Mouse (Mus musculus): ENCODE results near the gene Milr1. TPM values are rescaled to one million over a fixed set of nuclear protein-coding genes. Genes with fewer than 3 reads are reported as not detected.

Milr1 gene
- polyA plus RNA-seq, 1 experiment from 2014 or later, result 2.3 TPM

DNA sequence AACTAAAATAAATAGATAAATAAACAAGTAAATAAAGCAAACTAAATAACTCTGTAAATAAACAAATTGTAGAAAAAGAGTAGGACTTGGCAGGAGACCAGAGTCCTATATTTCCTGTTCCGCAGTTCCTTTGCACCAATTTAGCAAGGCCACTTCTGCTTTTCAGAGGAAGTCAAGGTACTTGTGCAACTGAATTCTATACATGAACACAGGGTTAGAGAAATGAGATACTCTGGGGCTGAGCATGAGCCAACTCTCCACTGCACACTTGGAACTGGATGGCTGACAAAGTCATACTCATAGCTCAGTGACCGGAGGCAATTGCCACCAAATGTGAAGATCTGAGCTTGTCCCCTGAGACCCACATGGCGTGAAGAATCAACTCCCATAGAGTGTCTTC is 8.0 kb downstream of the Milr1 start:
- 91% methylated on average over 3 of the region's 3 CpGs for WGBS
- H3K4me3 ChIP-seq, result no peak overlapping the region
- H3K36me3 ChIP-seq, result no peaks in the 10 kb centered on the region
- no peak overlapping the region for H3K4me2 ChIP-seq
- ATAC-seq (ENCODE audit: insufficient number of reproducible peaks, low FRiP score, low TSS enrichment, low read depth), result no peak
- H3K9me3 ChIP-seq, result no peaks in the 10 kb centered on the region
- H3K4me1 ChIP-seq, result peaks cover 8% of the 10 kb centered on the region
- no peak overlapping the region for H3K9ac ChIP-seq
- H3K27me3 ChIP-seq, result no peaks in the 10 kb centered on the region
- H3K27ac ChIP-seq, result no peak overlapping the region

DNA sequence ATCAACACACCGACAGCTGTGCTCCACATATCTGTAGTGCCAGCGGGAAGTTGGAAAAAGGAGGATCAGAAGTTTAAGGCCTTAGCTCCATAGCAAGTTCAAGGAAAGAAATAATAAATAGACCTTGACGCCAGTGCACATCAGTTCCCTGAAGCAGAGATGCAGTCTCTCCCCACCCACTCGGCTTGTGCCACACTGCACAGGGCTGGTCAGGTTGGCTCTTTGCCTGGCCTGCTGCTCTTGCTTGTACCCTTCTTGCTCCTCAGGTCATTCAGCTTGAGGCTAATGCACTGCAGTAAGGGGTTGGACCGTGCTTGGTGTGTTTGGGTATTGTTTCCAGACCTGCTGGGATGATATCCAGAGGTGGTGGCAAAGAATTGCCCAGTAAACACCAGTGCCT is 9.5 kb downstream of the Milr1 start:
- Histone ChIP-seq H3K4me2 (no peak overlapping the region), H3K27ac (no peak overlapping the region), H3K27me3 (no peaks in the 10 kb centered on the region), H3K36me3 (peaks cover 11% of the 10 kb centered on the region), H3K4me1 (peaks cover 8% of the 10 kb centered on the region), H3K4me3 (no peak overlapping the region), H3K9ac (no peak overlapping the region), H3K9me3 (no peaks in the 10 kb centered on the region)
- no peak for ATAC-seq (ENCODE audit: insufficient number of reproducible peaks, low FRiP score, low TSS enrichment, low read depth)
- WGBS, result 86% methylated on average over 5 of the region's 5 CpGs

GRCm38 (mm10) chr11:106762139-106762799 is 11.2 kb downstream of the Milr1 start:
- ATAC-seq (ENCODE audit: insufficient number of reproducible peaks, low FRiP score, low TSS enrichment, low read depth), result peak; percentile 52
- Histone ChIP-seq H3K27ac (peak overlapping the region; percentile 66; the same call in 1 of the 2 replicates), H3K27me3 (no peaks in the 10 kb centered on the region), H3K4me3 (no peak overlapping the region), H3K36me3 (peaks cover 26% of the 10 kb centered on the region), H3K4me1 (peaks cover 8% of the 10 kb centered on the region), H3K4me2 (no peak overlapping the region), H3K9me3 (no peaks in the 10 kb centered on the region), H3K9ac (no peak overlapping the region)
- WGBS, result 29% methylated on average over 5 of the region's 5 CpGs

- Histone ChIP-seq H3K27ac (peak overlapping the region; percentile 66; the same call in 1 of the 2 replicates), H3K4me1 (peaks cover 8% of the 10 kb centered on the region), H3K36me3 (peaks cover 31% of the 10 kb centered on the region), H3K9me3 (no peaks in the 10 kb centered on the region), H3K4me2 (no peak overlapping the region), H3K27me3 (no peaks in the 10 kb centered on the region), H3K9ac (no peak overlapping the region), H3K4me3 (no peak overlapping the region)
- ATAC-seq (ENCODE audit: insufficient number of reproducible peaks, low FRiP score, low TSS enrichment, low read depth), result no peak
- 68% methylated on average over 9 of the region's 9 CpGs for WGBS
Measured at GRCm38 (mm10) chr11:106762800-106763185, 11.8 kb downstream of the Milr1 start.

- H3K4me3 ChIP-seq, result no peak overlapping the region
- H3K4me1 ChIP-seq, result peaks cover 8% of the 10 kb centered on the region
- H3K9ac ChIP-seq, result no peak overlapping the region
- no peak overlapping the region for H3K4me2 ChIP-seq
- no peaks in the 10 kb centered on the region for H3K27me3 ChIP-seq
- ATAC-seq (ENCODE audit: insufficient number of reproducible peaks, low FRiP score, low TSS enrichment, low read depth), result no peak
- peaks cover 62% of the 10 kb centered on the region for H3K36me3 ChIP-seq
- no peaks in the 10 kb centered on the region for H3K9me3 ChIP-seq
- WGBS, result 91% methylated on average over 4 of the region's 4 CpGs
- H3K27ac ChIP-seq, result no peak overlapping the region
Measured at GRCm38 (mm10) chr11:106766611-106767162, 15.7 kb downstream of the Milr1 start.

GRCm38 (mm10) chr11:106767516-106767915 is 16.5 kb downstream of the Milr1 start:
- Histone ChIP-seq H3K27ac (no peak overlapping the region), H3K9ac (no peak overlapping the region), H3K36me3 (peaks cover 68% of the 10 kb centered on the region), H3K9me3 (no peaks in the 10 kb centered on the region), H3K27me3 (no peaks in the 10 kb centered on the region), H3K4me2 (no peak overlapping the region), H3K4me3 (no peak overlapping the region), H3K4me1 (peaks cover 6% of the 10 kb centered on the region)
- no peak for ATAC-seq (ENCODE audit: insufficient number of reproducible peaks, low FRiP score, low TSS enrichment, low read depth)
- 95% methylated on average over 4 of the region's 4 CpGs for WGBS

- peaks cover 87% of the 10 kb centered on the region for H3K36me3 ChIP-seq
- ATAC-seq (ENCODE audit: insufficient number of reproducible peaks, low FRiP score, low TSS enrichment, low read depth), result no peak
Measured at GRCm38 (mm10) chr11:106770195-106770974, 19.4 kb downstream of the Milr1 start.

DNA sequence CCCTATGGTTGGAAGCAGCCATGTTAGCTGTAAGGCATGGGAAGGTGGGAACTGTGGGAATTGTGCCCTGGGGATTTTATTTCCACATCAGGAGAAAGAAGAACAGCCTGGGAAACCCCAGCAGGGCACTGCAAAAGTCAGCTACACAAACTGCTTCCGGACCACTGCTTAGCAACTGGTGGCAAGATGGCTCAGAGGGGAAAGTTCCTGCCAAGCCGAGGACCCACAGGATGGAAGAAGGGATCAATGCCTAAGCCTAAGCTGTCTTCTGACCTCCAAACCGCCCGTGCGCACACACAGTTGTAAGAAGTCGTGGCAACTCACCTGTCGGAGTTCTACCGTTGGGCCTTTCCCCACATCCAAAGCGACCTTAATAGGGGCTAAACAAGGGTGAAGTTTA is 22.0 kb downstream of the Milr1 start:
- Histone ChIP-seq H3K27ac (no peak overlapping the region), H3K4me1 (peaks cover 5% of the 10 kb centered on the region), H3K27me3 (no peaks in the 10 kb centered on the region), H3K9me3 (no peaks in the 10 kb centered on the region), H3K4me3 (no peak overlapping the region), H3K36me3 (peaks cover 70% of the 10 kb centered on the region), H3K9ac (no peak overlapping the region), H3K4me2 (no peak overlapping the region)
- no peak for ATAC-seq (ENCODE audit: insufficient number of reproducible peaks, low FRiP score, low TSS enrichment, low read depth)
- 93% methylated on average over 9 of the region's 9 CpGs for WGBS

More at GRCm38 (mm10) chr11:106770195-106770974, 19.4 kb downstream of the Milr1 start:
- no peak overlapping the region for H3K27ac ChIP-seq
- H3K4me2 ChIP-seq, result no peak overlapping the region
- no peaks in the 10 kb centered on the region for H3K4me1 ChIP-seq
- 94% methylated on average over 9 of the region's 9 CpGs for WGBS
- H3K4me3 ChIP-seq, result no peak overlapping the region
- H3K9ac ChIP-seq, result no peak overlapping the region
- H3K27me3 ChIP-seq, result no peaks in the 10 kb centered on the region
- H3K9me3 ChIP-seq, result no peaks in the 10 kb centered on the region

- Histone ChIP-seq H3K27ac (no peak overlapping the region), H3K27me3 (no peaks in the 10 kb centered on the region), H3K9me3 (no peaks in the 10 kb centered on the region), H3K4me1 (peaks cover 5% of the 10 kb centered on the region), H3K4me3 (no peak overlapping the region), H3K9ac (no peak overlapping the region), H3K4me2 (no peak overlapping the region), H3K36me3 (peaks cover 47% of the 10 kb centered on the region)
- ATAC-seq (ENCODE audit: insufficient number of reproducible peaks, low FRiP score, low TSS enrichment, low read depth), result no peak
- WGBS, result 87% methylated on average over 4 of the region's 4 CpGs
Measured at GRCm38 (mm10) chr11:106776960-106777359, 25.9 kb downstream of the Milr1 start.

DNA sequence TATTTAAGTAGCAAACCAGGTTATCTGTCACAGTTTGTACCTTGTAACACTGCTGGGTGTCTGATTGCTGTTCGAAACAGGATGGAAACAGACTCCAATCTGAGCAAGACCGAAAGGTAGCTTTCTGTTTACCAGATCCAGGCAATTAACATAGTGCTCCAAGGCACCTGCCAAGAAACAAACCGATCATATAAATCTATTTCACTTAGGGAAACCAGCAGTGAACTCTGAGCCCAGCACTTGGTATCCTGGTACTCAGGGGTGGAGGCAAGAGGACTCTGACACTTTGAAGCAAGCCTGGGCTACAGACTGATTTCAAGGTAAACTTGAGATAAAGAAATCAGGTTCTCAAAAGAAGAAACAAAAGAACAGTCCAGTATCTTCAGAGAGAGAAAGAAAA is 26.4 kb downstream of the Milr1 start:
- Histone ChIP-seq H3K27me3 (no peaks in the 10 kb centered on the region), H3K36me3 (peaks cover 47% of the 10 kb centered on the region), H3K4me3 (no peak overlapping the region), H3K27ac (no peak overlapping the region), H3K9ac (no peak overlapping the region), H3K9me3 (no peaks in the 10 kb centered on the region), H3K4me2 (no peak overlapping the region), H3K4me1 (peaks cover 5% of the 10 kb centered on the region)
- no peak for ATAC-seq (ENCODE audit: insufficient number of reproducible peaks, low FRiP score, low TSS enrichment, low read depth)
- WGBS, result 84% methylated on average over 3 of the region's 3 CpGs

- no peak for ATAC-seq (ENCODE audit: insufficient number of reproducible peaks, low FRiP score, low TSS enrichment, low read depth)
- 87% methylated on average over 7 of the region's 7 CpGs for WGBS
- H3K9ac ChIP-seq, result no peak overlapping the region
- 0 out of 2 replicates have a peak overlapping the region, but pooled peaks have one; percentile 85 for H3K4me3 ChIP-seq
- peaks cover 47% of the 10 kb centered on the region for H3K36me3 ChIP-seq
- no peaks in the 10 kb centered on the region for H3K9me3 ChIP-seq
- peaks cover 10% of the 10 kb centered on the region for H3K4me1 ChIP-seq
- no peak overlapping the region for H3K27ac ChIP-seq
- no peaks in the 10 kb centered on the region for H3K27me3 ChIP-seq
- peak overlapping the region; percentile 60 for H3K4me2 ChIP-seq
Measured at GRCm38 (mm10) chr11:106778132-106778531, 27.1 kb downstream of the Milr1 start.

Measured in limb, embryonic 15.5 days (tissue).